Mouse (Mus musculus) forebrain, embryonic 15.5 days (tissue): Measurements from ENCODE around the gene Mob3b. TPM values are rescaled to one million over a fixed set of nuclear protein-coding genes. Genes with fewer than 3 reads are reported as not detected.

ENCODE experiments used
- ATAC-seq: fragments of 200-750 bp; cut with Nextera tagmentation; replicated peaks from 2 replicates; pipeline ENCODE4 v1.8.0; 2017; ENCODE audit warnings: mild to moderate bottlenecking, moderate TSS enrichment, moderate library complexity
- H3K27ac ChIP-seq: fragments of 300-500 bp; sonication (generic); replicated peaks from 2 replicates; pipeline ENCODE4 v1.5.1; 2015; ENCODE audit warnings: mild to moderate bottlenecking, inconsistent platforms
- H3K27me3 ChIP-seq: fragments of 300-500 bp; sonication (generic); 2 replicates; pipeline ENCODE4 v1.6.1; 2015; ENCODE audit warnings: inconsistent platforms
- H3K36me3 ChIP-seq: fragments of 300-500 bp; sonication (generic); 2 replicates; pipeline ENCODE4 v1.6.1; 2015; ENCODE audit warnings: mild to moderate bottlenecking, inconsistent platforms
- H3K4me1 ChIP-seq: fragments of 300-500 bp; sonication (generic); 2 replicates; pipeline ENCODE4 v1.6.1; 2015; ENCODE audit warnings: inconsistent platforms
- H3K4me2 ChIP-seq: fragments of 300-500 bp; sonication (generic); replicated peaks from 2 replicates; pipeline ENCODE4 v1.6.1; 2015; ENCODE audit warnings: mild to moderate bottlenecking, inconsistent platforms
- H3K4me3 ChIP-seq: fragments of 300-500 bp; sonication (generic); 2 replicates; pipeline ENCODE4 v1.5.1; 2015; ENCODE audit warnings: mild to moderate bottlenecking, inconsistent platforms
- H3K9ac ChIP-seq: fragments of 300-500 bp; sonication (generic); replicated peaks from 2 replicates; pipeline ENCODE4 v1.6.1; 2015; ENCODE audit warnings: mild to moderate bottlenecking, inconsistent platforms
- H3K9me3 ChIP-seq: fragments of 300-500 bp; sonication (generic); 2 replicates; pipeline ENCODE4 v1.6.1; 2016; ENCODE audit warnings: inconsistent platforms
- WGBS: fragments of 180-500 bp; shearing (Covaris S2); methylation state at CpG from one replicate; pipeline ENCODE4 v1.1.7; 2015; ENCODE audit warnings: mixed read lengths; 5-methylcytosine and 5-hydroxymethylcytosine counted together
- polyA plus RNA-seq: library from polyadenylated mRNA; unstranded; fragments of >200 nt; fragmentation: Nextera tagmentation; extraction: Ambion mirVana; gene quantifications from 2 replicates; pipeline ENCODE4 v1.2.1, GENCODE M21; 2015

Gene Mob3b
- polyA plus RNA-seq, 1 experiment from 2014 or later = 5.6 TPM

DNA sequence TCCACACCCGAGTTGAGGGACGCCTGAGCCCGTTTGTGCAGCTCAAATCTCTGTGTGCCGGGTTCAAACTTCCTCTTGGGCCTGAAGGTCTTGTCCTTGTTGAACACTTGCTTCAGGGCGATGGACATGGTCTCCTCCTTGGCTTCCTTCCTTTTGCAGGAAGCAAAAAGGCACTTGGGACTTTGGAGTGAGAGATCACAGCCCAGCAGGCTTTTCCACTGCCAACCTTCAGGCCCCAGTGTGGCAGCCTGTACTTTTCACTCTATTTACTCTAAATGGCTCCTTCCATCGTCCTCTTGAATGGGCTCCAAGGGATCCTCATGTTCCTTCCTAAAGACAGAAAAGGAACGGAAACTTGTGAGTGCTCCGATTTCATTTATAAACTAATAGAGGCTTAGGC, 73.2 kb downstream of the Mob3b start:
- no peak overlapping the region for H3K4me2 ChIP-seq
- WGBS = 88% methylated on average over 8 of the region's 8 CpGs
- no peak overlapping the region for H3K27ac ChIP-seq
- no peaks in the 10 kb centered on the region for H3K9me3 ChIP-seq
- H3K36me3 ChIP-seq = no peaks in the 10 kb centered on the region
- no peak for ATAC-seq
- H3K4me3 ChIP-seq = no peak overlapping the region
- H3K27me3 ChIP-seq = no peaks in the 10 kb centered on the region
- H3K9ac ChIP-seq = no peak overlapping the region
- no peaks in the 10 kb centered on the region for H3K4me1 ChIP-seq

DNA sequence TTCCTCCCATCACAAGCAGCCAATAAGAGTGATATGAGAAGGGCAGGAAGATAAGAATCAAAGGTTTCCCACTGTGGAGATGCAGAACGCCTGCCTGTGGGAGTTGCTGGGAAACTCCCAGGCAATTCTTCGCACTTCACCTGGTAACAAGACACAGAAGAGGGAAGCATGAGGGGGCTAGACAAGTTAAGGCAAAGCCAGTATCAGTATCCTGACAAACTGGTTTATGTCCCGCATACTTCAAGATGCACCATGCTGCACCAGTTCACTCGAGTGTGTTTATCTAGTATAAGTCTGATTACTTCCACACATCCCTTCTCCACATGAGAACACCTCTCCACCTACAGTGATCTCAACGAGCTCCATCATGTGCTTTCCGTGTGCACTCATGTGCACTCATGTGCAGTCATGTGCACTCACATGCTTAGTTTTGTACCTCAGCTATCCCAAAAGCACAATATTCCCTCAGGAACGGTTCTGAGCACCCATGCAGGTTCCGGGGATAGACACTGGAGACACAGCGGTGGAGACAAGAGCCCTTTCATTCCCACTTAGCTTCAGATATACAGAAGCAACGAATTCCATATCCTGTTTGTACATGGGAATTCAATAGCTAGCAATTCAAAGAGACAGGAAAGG, 74.7 kb downstream of the Mob3b start:
- Histone ChIP-seq H3K4me1 (no peaks in the 10 kb centered on the region), H3K27me3 (no peaks in the 10 kb centered on the region), H3K27ac (no peak overlapping the region), H3K4me2 (no peak overlapping the region), H3K9me3 (no peaks in the 10 kb centered on the region), H3K36me3 (no peaks in the 10 kb centered on the region), H3K4me3 (no peak overlapping the region), H3K9ac (no peak overlapping the region)
- WGBS = 79% methylated on average over 10 of the region's 10 CpGs
- no peak for ATAC-seq

DNA sequence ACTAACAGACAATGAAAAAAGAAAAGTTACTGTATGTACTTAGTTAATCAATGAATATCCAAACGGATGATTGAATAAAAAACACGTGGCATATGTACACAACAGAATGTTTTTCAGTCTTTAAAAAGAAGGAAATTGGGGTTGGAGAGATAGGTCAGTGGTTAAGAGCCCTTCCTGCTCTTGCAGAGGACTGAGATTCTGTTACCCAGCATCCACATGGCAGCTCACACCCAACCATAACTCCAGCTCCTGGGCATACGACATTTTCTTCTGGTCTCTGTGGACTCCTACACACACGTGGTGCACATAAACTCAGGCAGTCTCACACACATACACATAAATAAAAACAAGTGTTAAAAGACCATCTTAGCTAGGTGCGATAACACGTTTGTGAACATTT, 77.0 kb downstream of the Mob3b start:
- whole genome bisulfite sequencing = 92% methylated on average over 6 of the region's 6 CpGs
- Histone ChIP-seq H3K4me1 (no peaks in the 10 kb centered on the region), H3K27me3 (no peaks in the 10 kb centered on the region), H3K27ac (no peak overlapping the region), H3K36me3 (no peaks in the 10 kb centered on the region), H3K9ac (no peak overlapping the region), H3K9me3 (no peaks in the 10 kb centered on the region), H3K4me3 (no peak overlapping the region), H3K4me2 (no peak overlapping the region)
- no peak for ATAC-seq

DNA sequence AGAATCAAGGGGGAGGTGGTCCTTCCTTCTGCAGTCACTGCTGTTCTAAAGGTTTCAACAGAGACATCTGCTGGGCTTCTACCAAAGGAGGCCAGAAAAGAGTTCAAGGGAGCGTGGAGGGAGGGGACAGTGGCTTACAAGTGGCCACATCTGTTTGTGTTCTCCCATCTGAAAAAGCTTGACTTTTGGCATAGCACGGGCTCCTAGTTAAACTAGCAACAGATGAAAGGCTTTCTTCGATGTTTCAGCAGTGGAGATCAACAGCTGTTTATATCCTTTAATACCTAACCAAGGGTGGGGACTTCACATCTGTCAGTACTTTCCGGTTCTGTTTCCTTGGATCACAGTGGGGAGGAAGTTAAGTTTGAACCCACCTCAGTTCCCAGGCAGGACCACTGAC, 88.5 kb downstream of the Mob3b start:
- 85% methylated on average over 4 of the region's 4 CpGs for WGBS
- no peak overlapping the region for H3K4me3 ChIP-seq

DNA sequence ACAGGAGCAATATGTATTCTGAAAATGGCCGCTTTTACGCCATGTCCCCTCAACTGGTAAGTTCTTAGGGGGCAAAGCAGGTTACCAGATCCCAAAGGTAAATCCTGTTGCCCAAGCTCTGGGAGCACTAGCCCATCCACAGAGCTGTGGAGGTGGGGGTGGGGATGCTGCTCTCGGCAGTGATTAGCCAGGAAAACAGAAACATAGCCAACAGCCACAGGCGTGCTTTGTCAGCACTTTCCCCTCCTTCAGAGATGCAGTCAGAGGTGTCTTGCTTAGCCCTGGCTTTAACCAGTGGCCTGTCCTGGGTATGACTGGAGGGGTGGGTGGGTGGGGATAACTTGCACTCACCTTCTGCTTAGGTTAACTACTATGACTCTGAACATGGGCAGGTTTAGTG, 91.1 kb downstream of the Mob3b start:
- no peak for ATAC-seq
- H3K4me2 ChIP-seq = no peak overlapping the region
- H3K9me3 ChIP-seq = no peaks in the 10 kb centered on the region
- no peaks in the 10 kb centered on the region for H3K27me3 ChIP-seq
- H3K4me1 ChIP-seq = 0 out of 2 replicates have a peak, but pooled peaks cover 3% of the 10 kb centered on the region
- no peak overlapping the region for H3K27ac ChIP-seq
- WGBS = 58% methylated on average over 4 of the region's 4 CpGs
- no peak overlapping the region for H3K4me3 ChIP-seq
- no peak overlapping the region for H3K9ac ChIP-seq
- no peaks in the 10 kb centered on the region for H3K36me3 ChIP-seq

More for the DNA sequence above, 88.5 kb downstream of the Mob3b start:
- no peaks in the 10 kb centered on the region for H3K9me3 ChIP-seq
- no peaks in the 10 kb centered on the region for H3K27me3 ChIP-seq
- no peak overlapping the region for H3K27ac ChIP-seq
- H3K9ac ChIP-seq = no peak overlapping the region
- ATAC-seq = no peak
- H3K4me1 ChIP-seq = 0 out of 2 replicates have a peak, but pooled peaks cover 3% of the 10 kb centered on the region
- H3K36me3 ChIP-seq = no peaks in the 10 kb centered on the region
- no peak overlapping the region for H3K4me2 ChIP-seq

DNA sequence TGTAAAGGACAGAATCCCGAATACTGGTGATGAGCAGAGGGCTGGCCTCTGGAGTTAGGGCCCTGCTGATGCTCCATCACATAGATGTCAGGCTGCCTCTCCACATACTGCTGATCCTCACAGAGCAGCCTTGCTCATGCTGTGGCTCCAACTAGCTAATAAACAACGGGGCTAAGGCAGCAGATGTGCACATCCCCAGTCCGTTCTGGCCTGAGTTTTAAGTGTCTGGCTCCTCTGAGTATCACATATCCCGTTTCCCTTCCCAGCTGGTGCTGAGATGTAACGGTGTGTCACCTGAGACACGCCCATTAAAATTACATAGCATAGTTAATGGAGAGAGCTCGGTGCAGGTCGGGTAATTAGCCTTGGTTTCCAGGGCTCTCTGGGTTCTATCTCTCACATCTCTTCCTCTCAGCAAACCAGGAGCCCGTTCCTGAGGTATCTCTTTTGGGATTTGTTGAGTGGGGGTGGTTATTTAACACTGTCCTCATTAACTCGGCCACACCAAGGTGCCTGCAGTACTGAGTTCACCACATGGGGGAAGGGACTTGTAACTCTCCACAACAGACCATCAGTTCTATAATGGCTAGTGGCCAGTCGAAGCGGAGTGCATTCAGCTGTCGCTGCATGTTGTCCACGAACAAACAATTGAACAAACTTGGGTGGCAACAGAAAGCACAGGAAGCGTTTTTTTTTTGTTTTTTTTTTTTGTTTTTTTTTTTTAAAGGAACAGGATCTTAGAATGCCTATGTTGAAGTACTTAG, 92.0 kb downstream of the Mob3b start:
- WGBS = 32% methylated on average over 15 of the region's 15 CpGs
- no peaks in the 10 kb centered on the region for H3K9me3 ChIP-seq
- H3K4me1 ChIP-seq = 0 out of 2 replicates have a peak, but pooled peaks cover 3% of the 10 kb centered on the region
- no peak overlapping the region for H3K4me3 ChIP-seq
- no peak overlapping the region for H3K27ac ChIP-seq
- no peak overlapping the region for H3K4me2 ChIP-seq
- ATAC-seq = 0 out of 2 replicates have a peak, but pooled peaks have one; percentile 55
- no peak overlapping the region; the same call in 1 of the 2 replicates for H3K9ac ChIP-seq
- no peaks in the 10 kb centered on the region for H3K36me3 ChIP-seq
- H3K27me3 ChIP-seq = no peaks in the 10 kb centered on the region

DNA sequence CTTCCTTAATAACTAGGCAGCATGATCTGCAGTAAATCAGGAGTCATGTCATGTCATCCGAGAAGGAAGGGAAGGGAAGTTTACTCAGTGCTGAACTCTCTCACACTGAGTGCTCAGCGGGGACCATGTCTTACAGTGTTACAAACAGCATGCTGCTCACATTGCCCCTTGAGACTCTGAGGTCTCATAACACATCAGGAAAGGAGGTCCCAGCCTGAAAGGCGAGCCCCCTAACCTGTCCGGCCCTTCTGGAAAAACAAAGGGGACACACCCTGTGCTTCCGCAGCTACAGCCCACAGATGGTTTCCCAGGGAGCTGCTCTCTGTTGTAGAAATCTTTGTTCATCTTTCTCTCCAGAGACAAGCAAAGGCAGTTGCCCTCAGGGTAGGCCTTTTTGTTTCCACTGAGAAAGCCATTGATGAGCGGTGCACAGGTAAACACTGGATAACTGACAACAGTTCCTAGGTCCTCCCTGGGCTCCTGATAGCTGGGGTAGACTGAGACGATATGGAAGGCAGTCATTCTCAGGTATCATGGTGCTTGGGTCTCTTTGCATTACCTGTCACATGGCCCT, 94.1 kb downstream of the Mob3b start:
- ATAC-seq = no peak
- H3K27ac ChIP-seq = no peak overlapping the region
- no peak overlapping the region for H3K4me3 ChIP-seq
- 79% methylated on average over 7 of the region's 7 CpGs for WGBS
- H3K9me3 ChIP-seq = no peaks in the 10 kb centered on the region
- no peaks in the 10 kb centered on the region for H3K36me3 ChIP-seq
- no peak overlapping the region for H3K9ac ChIP-seq
- 0 out of 2 replicates have a peak, but pooled peaks cover 3% of the 10 kb centered on the region for H3K4me1 ChIP-seq
- H3K4me2 ChIP-seq = no peak overlapping the region
- no peaks in the 10 kb centered on the region for H3K27me3 ChIP-seq

DNA sequence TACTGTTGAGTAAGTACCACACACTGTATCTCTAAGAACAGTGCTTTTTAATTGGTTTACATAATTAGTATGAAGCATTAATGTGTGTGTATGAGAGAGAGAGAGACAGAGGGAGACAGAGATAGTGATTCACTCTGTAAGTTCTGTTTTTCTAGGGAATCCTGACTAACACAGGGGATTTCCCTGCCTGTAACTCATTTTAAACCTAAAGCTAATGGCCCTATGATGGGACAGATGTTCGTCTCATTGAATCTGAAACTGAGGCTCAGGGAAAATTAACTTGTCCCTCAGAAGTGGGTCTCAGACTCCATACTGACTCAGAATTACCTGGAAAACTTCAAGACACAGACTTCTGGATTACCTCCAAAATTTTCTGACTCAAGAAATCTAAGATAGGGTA, 96.3 kb downstream of the Mob3b start:
- Histone ChIP-seq H3K4me3 (no peak overlapping the region), H3K4me1 (no peaks in the 10 kb centered on the region), H3K9me3 (no peaks in the 10 kb centered on the region), H3K36me3 (no peaks in the 10 kb centered on the region), H3K4me2 (no peak overlapping the region), H3K9ac (no peak overlapping the region), H3K27ac (no peak overlapping the region), H3K27me3 (no peaks in the 10 kb centered on the region)
- ATAC-seq = no peak
- 86% methylated on average over 1 of the region's 1 CpGs for WGBS

DNA sequence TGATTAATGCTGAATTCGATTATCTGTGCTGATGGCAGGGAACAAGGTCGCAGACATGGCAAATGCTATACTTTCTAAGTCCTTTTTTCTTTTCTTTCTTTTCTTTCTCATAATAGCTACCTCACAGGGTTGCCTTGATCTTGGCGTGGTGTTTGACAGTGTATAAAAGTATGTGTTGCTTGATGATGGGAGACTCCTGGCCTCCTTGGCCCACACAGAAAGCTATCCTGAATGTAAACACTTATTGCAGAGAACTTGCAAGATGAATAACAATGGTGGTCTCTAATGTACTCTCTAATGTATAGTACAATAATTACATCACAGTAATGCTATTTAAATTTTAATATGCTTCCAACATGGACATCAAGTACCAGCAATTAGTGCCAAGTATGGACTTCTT, 96.9 kb downstream of the Mob3b start:
- no peaks in the 10 kb centered on the region for H3K4me1 ChIP-seq
- H3K27me3 ChIP-seq = no peaks in the 10 kb centered on the region
- no peak for ATAC-seq
- H3K9me3 ChIP-seq = no peaks in the 10 kb centered on the region
- H3K36me3 ChIP-seq = no peaks in the 10 kb centered on the region
- H3K4me2 ChIP-seq = no peak overlapping the region
- no peak overlapping the region for H3K9ac ChIP-seq
- H3K4me3 ChIP-seq = no peak overlapping the region
- no peak overlapping the region for H3K27ac ChIP-seq
- 81% methylated on average over 3 of the region's 3 CpGs for WGBS

DNA sequence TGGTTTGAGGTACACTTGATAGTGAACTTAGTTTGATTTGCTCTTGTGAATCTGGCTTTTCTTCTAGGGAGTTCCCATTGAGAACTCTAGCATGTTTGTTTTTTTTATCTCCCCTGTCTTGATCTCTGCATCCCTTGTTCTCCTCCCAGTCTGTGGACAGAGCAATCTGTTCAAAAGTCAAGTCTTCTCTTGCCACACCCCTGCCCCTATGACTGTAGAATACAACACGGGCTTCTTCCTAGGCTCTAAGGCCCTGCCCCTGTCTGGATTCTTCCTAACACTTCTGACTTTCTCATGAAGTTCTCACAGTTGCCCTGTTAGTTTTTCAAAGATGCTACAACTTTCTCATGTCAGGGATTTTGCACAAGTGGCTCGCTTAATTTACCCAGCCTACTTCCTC, 102.9 kb downstream of the Mob3b start:
- Histone ChIP-seq H3K36me3 (no peaks in the 10 kb centered on the region), H3K9ac (no peak overlapping the region), H3K9me3 (no peaks in the 10 kb centered on the region), H3K4me2 (no peak overlapping the region), H3K27ac (no peak overlapping the region), H3K4me3 (no peak overlapping the region), H3K27me3 (no peaks in the 10 kb centered on the region), H3K4me1 (peaks cover 3% of the 10 kb centered on the region; the same call in 1 of the 2 replicates)
- ATAC-seq = no peak
- 92% methylated on average over 2 of the region's 2 CpGs for WGBS

DNA sequence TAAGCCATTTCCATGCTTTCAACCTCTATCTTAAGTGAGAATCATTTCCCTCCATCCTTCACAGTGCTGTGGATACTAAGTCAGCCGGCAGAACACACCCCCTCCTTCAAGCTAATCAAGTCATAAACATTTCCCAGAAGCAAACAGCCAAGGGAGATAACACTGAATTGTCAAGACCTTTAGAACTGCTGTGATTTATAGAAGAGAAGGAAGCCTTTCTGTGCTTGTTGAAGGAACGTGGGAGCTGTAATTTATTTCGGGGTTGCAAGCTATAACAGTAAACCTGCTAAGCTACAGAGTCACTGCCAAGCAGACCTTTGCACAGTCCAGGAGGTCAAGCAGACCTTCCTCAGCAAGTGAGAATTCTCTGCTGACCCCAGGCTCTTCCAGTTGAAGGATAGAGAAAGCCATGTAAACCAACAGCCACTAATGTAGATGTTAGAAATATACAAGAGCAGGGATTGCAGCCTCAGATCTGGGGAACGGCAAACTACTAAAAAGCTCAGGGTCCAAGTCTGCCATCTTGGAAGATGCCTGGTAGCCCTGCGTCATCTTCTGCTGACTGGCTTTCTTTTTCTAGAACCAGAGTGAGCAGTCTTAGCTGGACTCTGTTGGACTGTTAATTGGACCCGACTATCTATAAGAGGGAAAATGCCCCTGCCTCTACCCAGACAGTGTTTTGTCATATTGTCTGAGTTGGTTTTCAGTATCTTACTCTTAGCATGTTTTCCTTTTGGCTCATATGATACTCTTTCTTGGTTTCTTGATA, 104.9 kb downstream of the Mob3b start:
- Histone ChIP-seq H3K4me3 (no peak overlapping the region), H3K4me2 (no peak overlapping the region), H3K36me3 (no peaks in the 10 kb centered on the region), H3K27me3 (no peaks in the 10 kb centered on the region), H3K4me1 (peaks cover 3% of the 10 kb centered on the region; the same call in 1 of the 2 replicates), H3K9ac (no peak overlapping the region), H3K27ac (no peak overlapping the region), H3K9me3 (no peaks in the 10 kb centered on the region)
- no peak for ATAC-seq
- 91% methylated on average over 6 of the region's 6 CpGs for WGBS

DNA sequence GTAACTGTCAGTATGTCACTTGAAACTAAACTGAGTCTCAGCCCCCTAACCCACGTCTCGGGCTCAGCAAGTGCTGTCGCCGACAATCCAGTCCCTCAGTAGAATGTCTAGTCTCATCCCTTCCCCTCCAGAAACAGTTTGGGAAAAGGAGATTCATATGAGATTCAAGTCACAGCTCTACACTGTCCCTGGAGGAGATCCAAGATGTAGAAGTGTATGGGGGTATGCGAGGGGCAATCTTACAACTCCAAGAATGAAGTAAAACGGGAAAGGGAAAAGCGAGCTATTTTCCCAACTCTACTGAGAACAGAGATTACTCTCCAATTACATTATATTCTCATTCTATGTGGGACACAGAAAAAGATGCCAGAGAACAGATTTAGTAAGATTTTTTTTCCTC, 106.1 kb downstream of the Mob3b start:
- Histone ChIP-seq H3K27ac (no peak overlapping the region), H3K27me3 (no peaks in the 10 kb centered on the region), H3K9ac (no peak overlapping the region), H3K4me3 (no peak overlapping the region), H3K4me2 (no peak overlapping the region), H3K36me3 (no peaks in the 10 kb centered on the region), H3K4me1 (peaks cover 3% of the 10 kb centered on the region; the same call in 1 of the 2 replicates), H3K9me3 (no peaks in the 10 kb centered on the region)
- no peak for ATAC-seq
- WGBS = 72% methylated on average over 7 of the region's 7 CpGs
